Mouse (Mus musculus) heart, embryonic 16.5 days (tissue): ENCODE measurements around the gene Sun1. TPM values are rescaled to one million over a fixed set of nuclear protein-coding genes. Genes with fewer than 3 reads are reported as not detected.

Experiments
- ATAC-seq: fragments of 200-750 bp; cut with Nextera tagmentation; replicated peaks from 2 replicates; pipeline ENCODE4 v1.8.0; 2017; ENCODE audit warnings: moderate number of reproducible peaks; ENCODE audit not compliant: insufficient read depth, low FRiP score; ENCODE audit errors: extremely low read depth
- H3K27ac ChIP-seq: fragments of 300-500 bp; sonication (generic); 2 replicates; pipeline ENCODE4 v1.5.1; 2014; ENCODE audit warnings: mild to moderate bottlenecking, low read length, control low read depth, moderate library complexity
- H3K27me3 ChIP-seq: fragments of 300-500 bp; sonication (generic); 2 replicates; pipeline ENCODE4 v1.6.1; 2014; ENCODE audit warnings: low read length, mixed read lengths; ENCODE audit not compliant: control insufficient read depth, insufficient read depth
- H3K36me3 ChIP-seq: fragments of 300-500 bp; sonication (generic); 2 replicates; pipeline ENCODE4 v1.6.1; 2014; ENCODE audit not compliant: control insufficient read depth, insufficient read depth
- H3K4me1 ChIP-seq: fragments of 300-500 bp; sonication (generic); 2 replicates; pipeline ENCODE4 v1.6.1; 2014; ENCODE audit warnings: low read length, mixed read lengths; ENCODE audit not compliant: control insufficient read depth, insufficient read depth
- H3K4me2 ChIP-seq: fragments of 300-500 bp; sonication (generic); 2 replicates; pipeline ENCODE4 v1.6.1; 2014; ENCODE audit warnings: low read depth, mild to moderate bottlenecking, control low read depth, low read length
- H3K4me3 ChIP-seq: fragments of 300-500 bp; sonication (generic); 2 replicates; pipeline ENCODE4 v1.5.1; 2014; ENCODE audit warnings: mild to moderate bottlenecking, control low read depth, low read length
- H3K9ac ChIP-seq: fragments of 300-500 bp; sonication (generic); 2 replicates; pipeline ENCODE4 v1.6.1; 2014; ENCODE audit warnings: low read length, control low read depth
- H3K9me3 ChIP-seq: fragments of 300-500 bp; sonication (generic); replicated peaks from 2 replicates; pipeline ENCODE4 v1.6.1; 2016; ENCODE audit warnings: low read length; ENCODE audit not compliant: control insufficient read depth
- WGBS: fragments of 180-500 bp; shearing (Covaris S2); extraction: QIAGEN DNeasy Blood & Tissue Kit; methylation state at CpG from one replicate; pipeline ENCODE4 v1.1.7; 2014; 5-methylcytosine and 5-hydroxymethylcytosine counted together
- polyA plus RNA-seq: library from polyadenylated mRNA; unstranded; fragments of >200 nt; fragmentation: Nextera tagmentation; extraction: Ambion mirVana; gene quantifications from 2 replicates; pipeline ENCODE4 v1.2.1, GENCODE M21; 2015

Sun1 gene
- polyA plus RNA-seq, 1 experiment from 2014 or later = 35.7 TPM

- WGBS = 90% methylated on average over 5 of the region's 5 CpGs
- Histone ChIP-seq H3K4me2 (no peak overlapping the region), H3K4me3 (no peak overlapping the region), H3K9ac (no peak overlapping the region), H3K27me3 (no peaks in the 10 kb centered on the region), H3K9me3 (no peaks in the 10 kb centered on the region), H3K4me1 (peaks cover 12% of the 10 kb centered on the region), H3K27ac (no peak overlapping the region), H3K36me3 (peaks cover 5% of the 10 kb centered on the region; the same call in 1 of the 2 replicates)
- ATAC-seq = no peak
These were observed 14.7 kb downstream of the Sun1 start for GRCm38 (mm10) chr5:139215184-139215583.

- H3K9ac ChIP-seq = no peak overlapping the region
- H3K4me1 ChIP-seq = peaks cover 12% of the 10 kb centered on the region
- H3K9me3 ChIP-seq = no peaks in the 10 kb centered on the region
- no peak for ATAC-seq
- no peak overlapping the region for H3K4me2 ChIP-seq
- H3K4me3 ChIP-seq = no peak overlapping the region
- no peak overlapping the region for H3K27ac ChIP-seq
- H3K27me3 ChIP-seq = no peaks in the 10 kb centered on the region
- 0 out of 2 replicates have a peak, but pooled peaks cover 5% of the 10 kb centered on the region for H3K36me3 ChIP-seq
- 59% methylated on average over 2 of the region's 2 CpGs for WGBS
These were observed 15.7 kb downstream of the Sun1 start for GRCm38 (mm10) chr5:139216121-139216520.

- Histone ChIP-seq H3K9ac (no peak overlapping the region), H3K27ac (no peak overlapping the region), H3K4me2 (no peak overlapping the region), H3K27me3 (no peaks in the 10 kb centered on the region), H3K4me1 (peaks cover 11% of the 10 kb centered on the region), H3K9me3 (no peaks in the 10 kb centered on the region), H3K36me3 (peaks cover 7% of the 10 kb centered on the region; the same call in 1 of the 2 replicates), H3K4me3 (no peak overlapping the region)
- no peak for ATAC-seq
- 84% methylated on average over 3 of the region's 3 CpGs for WGBS
These were observed 16.3 kb downstream of the Sun1 start for GRCm38 (mm10) chr5:139216774-139217173.

- Histone ChIP-seq H3K4me1 (peaks cover 5% of the 10 kb centered on the region; the same call in 1 of the 2 replicates), H3K27ac (no peak overlapping the region), H3K9ac (no peak overlapping the region), H3K4me2 (no peak overlapping the region), H3K4me3 (no peak overlapping the region), H3K9me3 (no peaks in the 10 kb centered on the region), H3K27me3 (no peaks in the 10 kb centered on the region), H3K36me3 (peaks cover 10% of the 10 kb centered on the region; the same call in 1 of the 2 replicates)
- ATAC-seq = no peak
- 65% methylated on average over 4 of the region's 4 CpGs for WGBS
These were observed 19.6 kb downstream of the Sun1 start for GRCm38 (mm10) chr5:139220006-139220515.

GRCm38 (mm10) chr5:139220610-139221009, 20.2 kb downstream of the Sun1 start:
- Histone ChIP-seq H3K4me1 (peaks cover 5% of the 10 kb centered on the region; the same call in 1 of the 2 replicates), H3K9ac (no peak overlapping the region), H3K36me3 (peaks cover 13% of the 10 kb centered on the region), H3K9me3 (no peaks in the 10 kb centered on the region), H3K4me3 (no peak overlapping the region), H3K4me2 (no peak overlapping the region), H3K27me3 (no peaks in the 10 kb centered on the region), H3K27ac (no peak overlapping the region)
- 71% methylated on average over 4 of the region's 4 CpGs for WGBS
- ATAC-seq = no peak

GRCm38 (mm10) chr5:139223331-139223730, 22.9 kb downstream of the Sun1 start:
- 93% methylated on average over 10 of the region's 10 CpGs for whole genome bisulfite sequencing
- Histone ChIP-seq H3K9ac (no peak overlapping the region), H3K27me3 (no peaks in the 10 kb centered on the region), H3K4me2 (no peak overlapping the region), H3K4me3 (no peak overlapping the region), H3K4me1 (no peaks in the 10 kb centered on the region), H3K36me3 (peaks cover 34% of the 10 kb centered on the region), H3K27ac (no peak overlapping the region), H3K9me3 (no peaks in the 10 kb centered on the region)
- no peak for ATAC-seq

- Histone ChIP-seq H3K4me3 (no peak overlapping the region), H3K4me2 (no peak overlapping the region), H3K9ac (no peak overlapping the region), H3K9me3 (no peaks in the 10 kb centered on the region), H3K27ac (no peak overlapping the region), H3K4me1 (no peaks in the 10 kb centered on the region), H3K27me3 (no peaks in the 10 kb centered on the region), H3K36me3 (peaks cover 52% of the 10 kb centered on the region)
- 88% methylated on average over 4 of the region's 4 CpGs for WGBS
- ATAC-seq = no peak
These were observed 26.8 kb downstream of the Sun1 start for GRCm38 (mm10) chr5:139227236-139227635.

GRCm38 (mm10) chr5:139227645-139228044, 27.2 kb downstream of the Sun1 start:
- H3K4me1 ChIP-seq = no peaks in the 10 kb centered on the region
- H3K4me2 ChIP-seq = no peak overlapping the region
- H3K9ac ChIP-seq = no peak overlapping the region
- WGBS = 95% methylated on average over 2 of the region's 2 CpGs
- no peaks in the 10 kb centered on the region for H3K27me3 ChIP-seq
- H3K36me3 ChIP-seq = peaks cover 52% of the 10 kb centered on the region
- no peak for ATAC-seq
- H3K27ac ChIP-seq = no peak overlapping the region
- no peak overlapping the region for H3K4me3 ChIP-seq
- H3K9me3 ChIP-seq = no peaks in the 10 kb centered on the region

GRCm38 (mm10) chr5:139228318-139228717, 27.9 kb downstream of the Sun1 start:
- no peak for ATAC-seq

More at GRCm38 (mm10) chr5:139228318-139228717, 27.9 kb downstream of the Sun1 start:
- H3K27me3 ChIP-seq = no peaks in the 10 kb centered on the region
- no peak overlapping the region for H3K9ac ChIP-seq
- no peaks in the 10 kb centered on the region for H3K4me1 ChIP-seq
- H3K4me2 ChIP-seq = no peak overlapping the region
- peaks cover 55% of the 10 kb centered on the region for H3K36me3 ChIP-seq
- no peak overlapping the region for H3K4me3 ChIP-seq
- no peak overlapping the region for H3K27ac ChIP-seq
- 94% methylated on average over 3 of the region's 3 CpGs for WGBS
- no peaks in the 10 kb centered on the region for H3K9me3 ChIP-seq
